Mouse (Mus musculus): ENCODE measurements around the gene Pomp. TPM values are rescaled to one million over a fixed set of nuclear protein-coding genes. Genes with fewer than 3 reads are reported as not detected.

The Pomp gene
- polyA plus RNA-seq, 1 experiment from 2014 or later, result 436 TPM

DNA sequence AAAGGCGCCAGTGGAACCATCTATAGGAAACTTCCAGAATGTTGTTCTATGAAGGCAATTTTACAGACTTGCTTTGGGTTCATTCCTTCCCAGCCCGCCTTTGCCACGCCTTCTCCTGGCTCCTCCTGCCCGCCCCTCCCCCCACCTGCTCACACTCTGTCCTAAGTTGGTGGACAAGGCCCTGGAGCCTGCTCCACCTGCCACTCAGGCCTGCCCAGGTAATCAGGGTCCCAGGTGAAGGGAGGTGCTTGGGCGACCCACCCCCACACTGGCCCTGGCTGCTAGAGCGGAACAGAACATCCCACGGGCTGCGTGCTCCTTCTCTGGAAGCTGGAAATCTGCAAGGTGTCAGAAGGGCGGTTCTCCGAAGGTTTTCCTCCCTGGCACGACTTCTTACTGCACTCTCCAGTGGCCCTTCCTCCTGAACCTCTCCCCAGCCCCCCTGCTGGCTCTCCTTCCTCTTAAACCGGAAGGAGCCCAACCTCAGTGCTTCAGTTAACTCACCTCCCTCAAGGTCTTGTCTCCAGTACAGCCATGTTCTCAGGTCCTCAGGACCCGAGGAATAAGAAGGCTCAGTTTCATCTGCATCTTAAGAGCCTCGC, 53.1 kb downstream of the Pomp start:
- Histone ChIP-seq H3K4me3 (no peak overlapping the region), H3K27me3 (replicated peaks) (no peaks in the 10 kb centered on the region), H3K27ac (peak overlapping the region; percentile 15; the same call in 1 of the 2 replicates), H3K36me3 (replicated peaks) (no peaks in the 10 kb centered on the region), H3K9me3 (no peaks in the 10 kb centered on the region), H3K4me2 (no peak overlapping the region), H3K9ac (no peak overlapping the region), H3K4me1 (no peaks in the 10 kb centered on the region)
- 40% methylated on average over 14 of the region's 14 CpGs for WGBS
- ATAC-seq (replicated peaks), result no peak

DNA sequence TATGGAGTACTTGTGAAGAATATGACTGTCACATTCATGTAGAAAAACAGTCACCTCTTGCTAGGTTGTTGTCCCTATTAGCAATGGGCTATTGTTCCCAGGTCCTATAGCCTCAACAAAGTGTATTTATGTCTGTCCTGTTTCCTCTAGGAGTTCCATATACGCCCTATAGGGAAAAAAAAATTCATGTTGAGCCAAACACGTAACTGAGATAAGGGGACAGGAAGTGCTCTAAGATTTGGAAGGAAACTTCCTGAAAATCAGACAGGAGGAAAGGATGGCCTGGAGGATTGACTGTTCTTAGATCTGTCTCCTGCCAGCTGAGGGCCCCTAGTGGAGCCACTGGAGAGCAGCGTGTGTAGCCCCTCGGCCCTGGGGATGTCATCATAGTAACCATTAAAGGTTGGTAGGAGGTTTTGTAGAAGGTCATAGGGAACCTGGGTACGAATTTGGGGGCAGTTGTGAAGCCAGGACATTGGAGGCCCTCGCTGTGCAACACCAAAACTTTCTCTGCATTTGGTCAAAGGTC, 54.8 kb downstream of the Pomp start:
- ATAC-seq (replicated peaks), result no peak
- no peaks in the 10 kb centered on the region for H3K36me3 ChIP-seq (replicated peaks)
- no peak overlapping the region for H3K9ac ChIP-seq
- H3K4me3 ChIP-seq, result no peak overlapping the region
- H3K27ac ChIP-seq, result no peak overlapping the region
- no peaks in the 10 kb centered on the region for H3K27me3 ChIP-seq (replicated peaks)
- H3K4me2 ChIP-seq, result no peak overlapping the region
- 64% methylated on average over 6 of the region's 6 CpGs for WGBS
- no peaks in the 10 kb centered on the region for H3K4me1 ChIP-seq
- H3K9me3 ChIP-seq, result no peaks in the 10 kb centered on the region

DNA sequence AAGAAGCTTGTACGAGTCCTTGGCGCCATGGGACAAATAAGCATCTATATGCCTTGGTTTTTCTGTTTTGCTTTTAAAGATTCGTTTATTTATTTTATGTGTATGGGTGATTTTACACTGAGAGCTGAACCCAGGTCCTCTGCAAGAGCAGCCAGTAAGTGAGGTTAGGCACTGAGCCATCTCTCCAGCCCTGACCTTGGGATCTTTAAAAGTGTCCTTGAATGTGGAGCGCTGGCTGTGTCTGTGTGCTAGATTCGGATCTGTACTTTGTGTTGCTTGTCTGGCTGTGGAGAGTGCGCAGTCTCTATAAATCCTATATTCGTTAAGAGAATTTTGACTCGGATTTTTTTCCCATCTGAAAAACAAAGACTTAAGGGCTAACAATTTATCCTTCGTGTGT, 55.9 kb downstream of the Pomp start:
- no peak overlapping the region for H3K27ac ChIP-seq
- no peaks in the 10 kb centered on the region for H3K4me1 ChIP-seq
- no peak overlapping the region for H3K4me2 ChIP-seq
- WGBS, result 89% methylated on average over 9 of the region's 9 CpGs
- no peak overlapping the region for H3K9ac ChIP-seq
- no peak for ATAC-seq (replicated peaks)
- no peaks in the 10 kb centered on the region for H3K36me3 ChIP-seq (replicated peaks)
- H3K4me3 ChIP-seq, result no peak overlapping the region
- H3K27me3 ChIP-seq (replicated peaks), result no peaks in the 10 kb centered on the region
- H3K9me3 ChIP-seq, result no peaks in the 10 kb centered on the region

DNA sequence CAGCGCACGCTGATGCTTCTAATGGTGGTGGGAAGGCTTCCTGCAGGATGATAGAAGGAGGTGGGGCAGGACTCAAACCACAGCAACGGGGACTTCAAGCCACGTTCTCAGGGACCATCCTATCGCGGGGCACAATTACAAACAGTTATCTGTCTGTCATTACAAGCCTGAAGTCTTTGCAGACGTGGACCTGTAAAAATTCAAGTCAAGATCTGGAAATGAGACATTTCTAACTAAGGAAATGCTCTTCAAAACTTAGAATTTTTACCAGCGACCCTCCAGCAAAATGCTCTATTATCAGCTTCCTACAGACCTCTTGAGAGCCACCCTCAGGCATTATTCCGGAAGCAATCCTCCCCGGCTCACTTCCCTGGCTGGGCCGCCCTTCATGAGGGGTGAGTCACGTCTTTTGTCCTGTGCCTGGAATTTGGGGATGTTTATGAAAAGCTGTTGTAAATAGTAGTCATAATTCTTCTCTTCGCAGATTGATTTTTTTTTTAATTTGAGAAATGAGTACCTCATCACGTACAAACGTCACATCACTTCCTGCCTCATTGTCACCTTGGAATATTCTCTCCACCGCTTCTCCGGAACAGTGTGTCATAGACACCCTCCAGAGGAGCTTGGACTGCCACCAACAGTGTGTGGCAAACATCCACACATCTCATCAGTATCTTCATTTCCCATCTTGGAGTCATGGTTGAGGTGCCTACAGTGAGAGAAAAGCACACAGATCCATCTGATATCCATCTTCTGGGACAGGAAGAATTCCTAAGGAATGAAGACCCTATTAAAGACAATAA, 58.0 kb downstream of the Pomp start:
- WGBS, result 76% methylated on average over 17 of the region's 17 CpGs
- no peak overlapping the region for H3K27ac ChIP-seq

DNA sequence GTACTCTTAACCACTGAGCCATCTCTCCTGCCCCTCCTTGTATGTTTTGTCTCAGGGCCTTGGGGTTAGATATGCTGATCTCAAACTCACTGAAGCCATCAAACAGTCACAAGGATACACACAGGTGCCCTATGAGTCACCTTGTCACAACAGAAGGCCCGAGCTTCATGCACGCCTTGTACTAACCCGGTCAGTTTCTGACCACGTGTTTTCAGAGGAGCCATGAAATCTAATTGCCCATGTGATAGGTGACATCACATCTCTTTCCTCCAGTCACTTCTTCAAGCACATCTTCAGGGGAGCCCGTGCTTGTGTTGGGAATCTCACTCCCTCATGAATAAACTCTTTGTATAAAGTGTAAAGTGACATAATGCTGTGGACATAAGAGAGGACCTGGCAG, 64.4 kb downstream of the Pomp start:
- Histone ChIP-seq H3K4me1 (no peaks in the 10 kb centered on the region), H3K9me3 (no peaks in the 10 kb centered on the region), H3K4me3 (no peak overlapping the region), H3K27ac (no peak overlapping the region), H3K9ac (no peak overlapping the region), H3K27me3 (replicated peaks) (no peaks in the 10 kb centered on the region), H3K36me3 (replicated peaks) (no peaks in the 10 kb centered on the region), H3K4me2 (no peak overlapping the region)
- 88% methylated on average over 5 of the region's 5 CpGs for WGBS
- no peak for ATAC-seq (replicated peaks)

More for the DNA sequence above, 58.0 kb downstream of the Pomp start:
- H3K27me3 ChIP-seq (replicated peaks), result no peaks in the 10 kb centered on the region
- no peak overlapping the region for H3K4me2 ChIP-seq
- H3K9ac ChIP-seq, result no peak overlapping the region
- no peaks in the 10 kb centered on the region for H3K9me3 ChIP-seq
- H3K4me3 ChIP-seq, result no peak overlapping the region
- H3K4me1 ChIP-seq, result no peaks in the 10 kb centered on the region
- no peak for ATAC-seq (replicated peaks)
- no peaks in the 10 kb centered on the region for H3K36me3 ChIP-seq (replicated peaks)

Other genes with a start within 250 kb of the Pomp start
- gene Flt1, start 134.4 kb upstream of the Pomp start, polyA plus RNA-seq (2015; fragmentation: Nextera tagmentation; extraction: Ambion mirVana), result 13.4 and 15.1 TPM in 2 replicates
- gene Slc46a3, start 34.4 kb downstream of the Pomp start, polyA plus RNA-seq (2015; fragmentation: Nextera tagmentation; extraction: Ambion mirVana), result 5.5 and 5.6 TPM in 2 replicates
- 45.6 and 46.4 TPM in 2 replicates for gene Mtus2, start 96.9 kb downstream of the Pomp start, polyA plus RNA-seq (2015; fragmentation: Nextera tagmentation; extraction: Ambion mirVana)

Data from midbrain, embryonic 15.5 days (tissue).